Comparison of ENCODE assay signal across 9 mouse cellular contexts in genomic region chr6:119430508-119430907, GRCm38 (mm10). TPM values are rescaled to one million over a fixed set of nuclear protein-coding genes. Genes with fewer than 3 reads are reported as not detected.
A peak's percentile ranks its signal among the peaks of the same experiment; 100 is the strongest.
DNase-seq lines count a peak whose midpoint lies in the region; ATAC-seq lines count a peak whose summit lies in the region.
"Had no signal": no experiment of that assay in that cellular context is flagged by ENCODE, and none has a peak within 500 bp of the region (broad histone marks: within the 10 kb centered on the region; RNA-seq: fewer than 3 reads in every experiment).

No protein-coding gene starts in this region.

- no peaks in the 10 kb centered on the region for H3K36me3 ChIP-seq in liver, embryonic 11.5 days (ENCODE audit: control insufficient read depth, insufficient read depth, low read length)

- no peak for ATAC-seq in liver, embryonic 11.5 days (replicated peaks; ENCODE audit: low FRiP score)

- peak; percentile 30 for DNase-seq in liver
- no peak for DNase-seq in liver, embryonic 11.5 days (ENCODE audit: low spot score)
- DNase-seq in ES-CJ7 (ENCODE audit: low read depth, low spot score) = peak; percentile 83
- DNase-seq in brain, adult 2 months (ENCODE audit: low read depth, low spot score) = peak; percentile 85
- DNase-seq in heart, adult 9 months (ENCODE audit: low spot score in 2 of 2) = peak; percentile 28 to 74
- DNase-seq in large intestine, adult 2 months (ENCODE audit: low read depth, low spot score) = peak; percentile 52
- peak; percentile 52 to 81 for DNase-seq in lung, postnatal 4 days
- no peak for DNase-seq in neural tube, embryonic 10.5 days (ENCODE audit: extremely low spot score, low spot score)

- H3K27me3 ChIP-seq in liver, embryonic 11.5 days (replicated peaks; ENCODE audit: control insufficient read depth, insufficient read depth, low read length) = no peaks in the 10 kb centered on the region
- H3K27me3 ChIP-seq: embryonic facial prominence, embryonic 13.5 days had no signal

- H3K4me1 ChIP-seq in liver, embryonic 11.5 days (replicated peaks; ENCODE audit: control insufficient read depth, insufficient read depth, low read length) = no peaks in the 10 kb centered on the region
- H3K4me1 ChIP-seq: embryonic facial prominence, embryonic 13.5 days had no signal

- no peak overlapping the region for H3K4me3 ChIP-seq in liver, embryonic 11.5 days (ENCODE audit: low read depth, low read length)
- H3K4me3 ChIP-seq: embryonic facial prominence, embryonic 13.5 days had no signal

- no peaks in the 10 kb centered on the region for H3K9me3 ChIP-seq in liver, embryonic 11.5 days (ENCODE audit: control insufficient read depth, low read length)
- H3K9me3 ChIP-seq: embryonic facial prominence, embryonic 13.5 days had no signal

- no peak overlapping the region for H3K4me2 ChIP-seq in liver, embryonic 11.5 days
- H3K4me2 ChIP-seq: embryonic facial prominence, embryonic 13.5 days had no signal

- WGBS in liver, embryonic 11.5 days = 39% methylated on average over 2 of the region's 2 CpGs
- 25% methylated on average over 2 of the region's 2 CpGs for WGBS in large intestine, adult 2 months

- H3K27ac ChIP-seq in liver, embryonic 11.5 days (ENCODE audit: low read depth, low read length) = no peak overlapping the region
- H3K27ac ChIP-seq: embryonic facial prominence, embryonic 13.5 days had no signal

- H3K9ac ChIP-seq in liver, embryonic 11.5 days (ENCODE audit: low read depth, low read length) = no peak overlapping the region
- H3K9ac ChIP-seq: embryonic facial prominence, embryonic 13.5 days had no signal

RNA-seq across cellular contexts. Expression of gene Adipor2, which starts 13.0 kb away (rescaled TPM):
- polyA plus RNA-seq in liver, embryonic 11.5 days (2014; fragmentation: Nextera tagmentation; extraction: Ambion mirVana) = 15.8 and 16.5 TPM in 2 replicates
- polyA plus RNA-seq in large intestine, adult 2 months (2012; rRNA removed) = 75.8 and 127 TPM in 2 replicates

RNA-seq across cellular contexts. Expression of gene Fbxl14, which starts 49.0 kb away (rescaled TPM):
- polyA plus RNA-seq in liver, embryonic 11.5 days (2014; fragmentation: Nextera tagmentation; extraction: Ambion mirVana) = 6.7 and 6.9 TPM in 2 replicates
- polyA plus RNA-seq in large intestine, adult 2 months (2012; rRNA removed) = 47.0 and 54.4 TPM in 2 replicates

Comparison
In these comparisons a context has a peak if more than half of its experiments do, and no peak if none do; other contexts are left out.
1. DNase-seq: peak in liver (single experiment), ES-CJ7 (single experiment), brain, adult 2 months (single experiment), heart, adult 9 months (2 of 2), large intestine, adult 2 months (single experiment) and lung, postnatal 4 days (2 of 2); none in liver, embryonic 11.5 days (single experiment) and neural tube, embryonic 10.5 days (single experiment).